Mouse (Mus musculus) cortical plate, adult 2 months (tissue): ENCODE data around the gene Il10rb.

ENCODE experiments used
- CTCF ChIP-seq: fragments of 200-500 bp; IDR thresholded peaks from 2 replicates; pipeline ENCODE4 v1.5.1; 2011; ENCODE audit warnings: mild to moderate bottlenecking, control low read depth, low read length; ENCODE audit not compliant: insufficient read depth; ENCODE audit errors: extremely low read depth
- POLR2A ChIP-seq: fragments of 200-500 bp; IDR thresholded peaks from 2 replicates; pipeline ENCODE4 v1.6.1; 2011; ENCODE audit warnings: mild to moderate bottlenecking, low read length, control low read depth; ENCODE audit not compliant: insufficient read depth; ENCODE audit errors: extremely low read depth

GRCm38 (mm10) chr16:91362616-91363272 is 43.2 kb upstream of the Il10rb start:
- no peak for TF ChIP-seq CTCF
- TF ChIP-seq POLR2A = no peak
